ENCODE assay signal across 8 mouse cellular contexts in the genomic region with DNA sequence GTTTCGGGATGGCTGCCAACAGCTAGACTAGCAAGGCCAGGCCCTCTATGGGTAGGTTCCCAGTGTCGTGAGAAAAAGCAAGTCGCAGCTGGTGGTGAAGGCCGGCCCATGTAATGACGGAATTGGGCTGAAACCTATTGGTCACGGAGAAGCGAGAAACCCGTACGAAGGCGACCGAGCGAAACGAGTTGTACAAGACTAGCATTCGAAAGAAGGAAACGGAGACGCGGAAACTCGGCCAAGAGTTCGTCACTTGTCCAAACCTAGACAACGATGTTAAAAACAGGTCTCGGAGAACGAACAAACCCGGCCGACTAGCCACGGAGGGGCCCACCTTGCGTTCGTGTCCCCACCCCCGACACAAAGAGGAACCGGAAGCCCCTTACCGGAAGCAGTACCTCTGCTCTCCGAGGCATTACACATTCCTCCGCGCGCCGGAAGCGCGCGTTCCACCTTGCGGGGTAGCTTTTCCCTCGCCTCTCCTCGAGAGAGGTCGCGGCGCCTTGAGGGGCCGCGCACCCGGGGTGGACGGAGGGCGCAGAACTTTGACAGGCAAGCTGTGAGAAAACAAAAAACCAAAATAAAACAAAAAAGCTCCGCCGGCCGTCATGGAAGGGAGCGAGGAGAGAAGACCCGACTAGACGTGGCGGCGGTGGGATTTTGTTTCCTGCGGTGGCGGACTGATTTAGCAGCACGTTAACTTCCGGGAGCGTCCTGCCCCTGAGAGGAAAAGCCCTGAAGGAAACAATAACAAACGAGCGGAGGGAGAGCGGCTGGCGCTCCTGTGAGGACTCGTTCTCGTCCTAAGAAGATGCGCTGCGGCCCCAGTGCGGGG. TPM values are rescaled to one million over a fixed set of nuclear protein-coding genes. Genes with fewer than 3 reads are reported as not detected.
DNase-seq lines count a peak whose midpoint lies in the region; ATAC-seq lines count a peak whose summit lies in the region.

A gene (plus strand): TSS at position 437 of the 835 bp plus-strand sequence.
A gene (minus strand): TSS at position 687 of the 835 bp plus-strand sequence.

- DNase-seq in R1 (ENCODE audit: low read depth, low spot score) = peak; percentile 98
- peak; percentile 95 for DNase-seq in cerebellum, postnatal 25 days
- DNase-seq in frontal cortex, postnatal 25 days (ENCODE audit: low spot score in 2 of 2) = peak; percentile 87 to 91
- DNase-seq in hindbrain, embryonic 14.5 days (ENCODE audit: low spot score) = peak; percentile 93
- DNase-seq in layer of hippocampus, postnatal 36 days = peak; percentile 94 to 95
- DNase-seq in lung, postnatal 36 days = peak; percentile 94
- DNase-seq in retina, postnatal 1 day = peak; percentile 98
- DNase-seq in urinary bladder, adult 18-20 months (ENCODE audit: low spot score in 2 of 2) = peak; percentile 87

- H3K4me2 ChIP-seq in hindbrain, embryonic 14.5 days (replicated peaks) = peak within 1 kb of the TSS; percentile 89

- peaks cover 21% of the 10 kb centered on the region for H3K36me3 ChIP-seq in hindbrain, embryonic 14.5 days (replicated peaks; ENCODE audit: control insufficient read depth, insufficient read depth)

- H3K9ac ChIP-seq in hindbrain, embryonic 14.5 days = peak within 1 kb of the TSS; percentile 80

- peaks cover 19% of the 10 kb centered on the region for H3K4me1 ChIP-seq in hindbrain, embryonic 14.5 days (replicated peaks; ENCODE audit: control insufficient read depth, insufficient read depth, low read length)

- WGBS in hindbrain, embryonic 14.5 days = under 1% methylated on average over 71 of the region's 71 CpGs

- no peaks in the 10 kb centered on the region for H3K9me3 ChIP-seq in hindbrain, embryonic 14.5 days (ENCODE audit: control insufficient read depth, low read length)

- H3K4me3 ChIP-seq in hindbrain, embryonic 14.5 days (replicated peaks; ENCODE audit: low read length) = peak within 1 kb of the TSS; percentile 74

- no peaks in the 10 kb centered on the region for H3K27me3 ChIP-seq in hindbrain, embryonic 14.5 days (ENCODE audit: control insufficient read depth, insufficient read depth, low read length)

- peak; percentile 98 for ATAC-seq in hindbrain, embryonic 14.5 days (ENCODE audit: low FRiP score)

- H3K27ac ChIP-seq in hindbrain, embryonic 14.5 days = peak within 1 kb of the TSS; percentile 96

RNA-seq across cellular contexts. Expression of the first gene that starts in this region (rescaled TPM):
- polyA plus RNA-seq in hindbrain, embryonic 14.5 days (2014; fragmentation: Nextera tagmentation; extraction: Ambion mirVana) = 35.4 and 37.0 TPM in 2 replicates
- total RNA-seq in layer of hippocampus, postnatal 36 days (2021) = 10 to 100 TPM; 41.4 to 44.0 TPM

RNA-seq across cellular contexts. Expression of the second gene that starts in this region (rescaled TPM):
- polyA plus RNA-seq in hindbrain, embryonic 14.5 days (2014; fragmentation: Nextera tagmentation; extraction: Ambion mirVana) = 11.6 and 11.8 TPM in 2 replicates
- total RNA-seq in layer of hippocampus, postnatal 36 days (2021) = 1 to 10 TPM; 5.6 to 9.6 TPM

Comparison
In these comparisons a context has a peak if more than half of its experiments do, and no peak if none do; other contexts are left out.
1. Peak in every context shown above with its lines: DNase-seq, ATAC-seq, H3K4me3 ChIP-seq and H3K27ac ChIP-seq.